Mouse (Mus musculus) ES-E14 (cell line): ENCODE measurements around the gene Ksr2. TPM values are rescaled to one million over a fixed set of nuclear protein-coding genes. Genes with fewer than 3 reads are reported as not detected.
A peak's percentile ranks its signal among the peaks of the same experiment; 100 is the strongest.

ENCODE experiments used
- DNase-seq: peaks from one replicate; pipeline ENCODE4 v3.0.0-alpha.2; 2013; ENCODE audit warnings: low read depth, low spot score
- H3K27ac ChIP-seq: 2 replicates; pipeline ENCODE4 v1.5.1; 2012; ENCODE audit warnings: low read depth, mild to moderate bottlenecking, low read length, moderate library complexity, mixed read lengths; ENCODE audit not compliant: poor library complexity, insufficient read depth, severe bottlenecking
- H3K36me3 ChIP-seq: 2 replicates; pipeline ENCODE4 v1.6.1; 2012; ENCODE audit warnings: mild to moderate bottlenecking, low read length, moderate library complexity, mixed read lengths; ENCODE audit not compliant: control insufficient read depth, poor library complexity, insufficient read depth, severe bottlenecking
- H3K4me1 ChIP-seq, 2 experiments: fragments of 150-350 bp in 1 of 2; sonication (generic) in 1 of 2; 2 replicates each; pipeline ENCODE4 v1.6.1; 2012; ENCODE audit warnings: low read length in 2 of 2, mild to moderate bottlenecking in 1 of 2, mixed read lengths in 1 of 2; ENCODE audit not compliant: control insufficient read depth in 2 of 2, insufficient read depth in 2 of 2, poor library complexity in 1 of 2
- H3K4me3 ChIP-seq, 2 experiments: fragments of 150-350 bp in 1 of 2; sonication (generic) in 1 of 2; 2 replicates each; pipeline ENCODE4 v1.5.1; 2012; ENCODE audit warnings: low read length in 2 of 2, low read depth in 1 of 2, mild to moderate bottlenecking in 1 of 2, mixed read lengths in 1 of 2; ENCODE audit not compliant: insufficient read depth in 1 of 2, poor library complexity in 1 of 2, severe bottlenecking in 1 of 2
- H3K9ac ChIP-seq: 2 replicates; pipeline ENCODE4 v1.6.1; 2012; ENCODE audit warnings: low read depth, mild to moderate bottlenecking, low read length, mixed read lengths; ENCODE audit not compliant: poor library complexity, insufficient read depth, severe bottlenecking
- H3K9me3 ChIP-seq: fragments of 150-350 bp; sonication (generic); 2 replicates; pipeline ENCODE4 v1.6.1; 2012; ENCODE audit warnings: low read depth, mild to moderate bottlenecking, low read length; ENCODE audit not compliant: control insufficient read depth, insufficient read depth
- CHD2 ChIP-seq: IDR thresholded peaks from 2 replicates; pipeline ENCODE4 v1.6.1; 2014; ENCODE audit warnings: mild to moderate bottlenecking, low read depth, low read length, inconsistent platforms
- HCFC1 ChIP-seq: IDR thresholded peaks from 2 replicates; pipeline ENCODE4 v1.6.1; 2012; ENCODE audit warnings: low read length, inconsistent platforms, borderline replicate concordance; ENCODE audit not compliant: insufficient read depth
- MAFK ChIP-seq: IDR thresholded peaks from 2 replicates; pipeline ENCODE4 v1.6.1; 2014; ENCODE audit warnings: mild to moderate bottlenecking, low read depth, low read length, inconsistent platforms; ENCODE audit not compliant: insufficient read depth
- ZC3H11A ChIP-seq: IDR thresholded peaks from 2 replicates; pipeline ENCODE4 v1.6.1; 2012; ENCODE audit warnings: low read depth, mild to moderate bottlenecking, inconsistent platforms, low read length, borderline replicate concordance
- ZNF384 ChIP-seq: IDR thresholded peaks from 2 replicates; pipeline ENCODE4 v1.6.1; 2012; ENCODE audit warnings: low read depth, low read length, inconsistent platforms
- in situ Hi-C, 2 experiments: fragments of 600-800 bp; cut with MboI; formaldehyde crosslinking; loops; one replicate each; pipeline ENCODE4 v1.15.1; 2025; ENCODE audit warnings: low sequenced_read_pairs in 2 of 2, inconsistent platforms in 1 of 2; ENCODE audit not compliant: unreplicated experiment in 2 of 2
- total RNA-seq: library from RNA; depleted of rRNA; stranded (reverse); fragments of 300-350 nt; gene quantifications from 2 replicates; pipeline ENCODE4 v1.2.3, GENCODE M21; 2012

Ksr2 gene
- total RNA-seq, 1 experiment, result 0.67 TPM

GRCm38 (mm10) chr5:117390895-117391294, 22.9 kb upstream of the Ksr2 start:
- Histone ChIP-seq H3K4me3 (no peak overlapping the region), H3K9ac (no peak overlapping the region), H3K27ac (no peak overlapping the region), H3K9me3 (peaks cover 9% of the 10 kb centered on the region), H3K4me1 (peaks cover 8 to 12% of the 10 kb centered on the region in 2 experiments), H3K36me3 (peaks cover 16% of the 10 kb centered on the region)
- in situ Hi-C loops, result no loop called here
- DNase-seq, result no peak
- TF ChIP-seq ZC3H11A, result no peak
- no peak for TF ChIP-seq ZNF384
- TF ChIP-seq MAFK, result no peak
- TF ChIP-seq CHD2, result no peak
- no peak for TF ChIP-seq HCFC1

GRCm38 (mm10) chr5:117395834-117396233, 18.0 kb upstream of the Ksr2 start:
- TF ChIP-seq ZNF384 (no peak), HCFC1 (no peak), ZC3H11A (no peak), CHD2 (no peak), MAFK (no peak)
- Histone ChIP-seq H3K27ac (peak overlapping the region; percentile 99), H3K4me1 (peaks cover 0 to 15% of the 10 kb centered on the region in 2 experiments; a peak in 3 of 4 replicates), H3K4me3 (no peak overlapping the region), H3K9ac (peak overlapping the region; percentile 49), H3K9me3 (peaks cover 9% of the 10 kb centered on the region), H3K36me3 (peaks cover 2% of the 10 kb centered on the region; the same call in 1 of the 2 replicates)
- in situ Hi-C loops, result no loop called here
- no peak for DNase-seq

DNA sequence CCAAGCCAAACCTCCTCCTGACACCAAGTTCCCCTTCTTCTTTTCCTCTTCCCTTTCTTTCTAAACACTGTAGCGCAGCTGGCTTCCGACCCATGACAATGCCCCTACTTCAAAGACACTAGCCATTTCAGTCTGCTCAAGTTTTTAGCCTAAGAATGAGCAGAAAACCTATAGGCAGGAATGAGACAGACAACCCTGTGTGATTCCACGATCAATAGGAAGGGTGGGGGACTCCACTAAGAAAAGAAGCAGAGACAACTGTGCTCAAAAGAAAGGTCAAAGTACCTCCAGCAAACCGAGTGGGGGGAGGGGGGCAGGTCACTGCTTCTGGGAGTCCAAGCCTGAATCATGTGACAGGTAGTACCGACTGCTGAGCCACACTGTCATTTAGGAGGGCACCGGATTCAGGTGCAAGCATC, 17.2 kb upstream of the Ksr2 start:
- in situ Hi-C loops, result no loop called here
- Histone ChIP-seq H3K36me3 (peaks cover 2% of the 10 kb centered on the region; the same call in 1 of the 2 replicates), H3K27ac (peak overlapping the region; percentile 99), H3K9me3 (peaks cover 8% of the 10 kb centered on the region), H3K9ac (no peak overlapping the region; the same call in 1 of the 2 replicates), H3K4me3 (peak overlapping the region in 1 of 2 experiments; percentile 42; a peak in 1 of 4 replicates), H3K4me1 (peaks cover 0 to 16% of the 10 kb centered on the region in 2 experiments)
- DNase-seq, result peak; percentile 95
- no peak for TF ChIP-seq ZNF384
- TF ChIP-seq CHD2, result peak; percentile 66; the same call in 1 of the 2 replicates

DNA sequence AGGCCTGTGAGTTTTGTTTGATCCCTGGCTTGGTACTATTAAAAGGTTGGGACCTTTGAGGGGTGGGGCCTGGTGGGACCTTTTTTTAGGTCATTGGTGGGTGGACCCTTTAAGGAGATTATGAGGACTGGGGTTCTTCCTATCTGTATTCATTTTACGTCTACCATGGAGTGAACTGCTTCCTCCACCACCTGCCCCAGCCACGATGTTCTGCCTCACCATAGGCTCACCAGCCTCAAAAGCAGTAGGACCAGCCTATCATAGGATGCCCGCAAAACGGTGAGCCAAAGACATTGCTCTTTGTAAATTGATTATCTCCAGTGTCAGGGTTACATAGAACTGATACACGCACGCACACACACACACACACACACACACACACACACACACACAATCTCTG, 16.4 kb upstream of the Ksr2 start:
- Histone ChIP-seq H3K9ac (peak overlapping the region; percentile 52; the same call in 1 of the 2 replicates), H3K4me1 (peaks cover 4 to 17% of the 10 kb centered on the region in 2 experiments), H3K27ac (peak overlapping the region; percentile 95), H3K9me3 (peaks cover 8% of the 10 kb centered on the region), H3K36me3 (peaks cover 2% of the 10 kb centered on the region; the same call in 1 of the 2 replicates), H3K4me3 (peak overlapping the region; percentile 1 to 42; a peak in 3 of 4 replicates)
- no peak for DNase-seq
- TF ChIP-seq ZNF384, result no peak
- no peak for TF ChIP-seq CHD2
- TF ChIP-seq MAFK, result no peak
- no peak for TF ChIP-seq ZC3H11A
- no peak for TF ChIP-seq HCFC1
- in situ Hi-C loops, result no loop called here

- Histone ChIP-seq H3K27ac (peak overlapping the region; percentile 95), H3K36me3 (no peaks in the 10 kb centered on the region; the same call in 1 of the 2 replicates), H3K4me1 (peaks cover 8 to 22% of the 10 kb centered on the region in 2 experiments)
These were observed 15.7 kb upstream of the Ksr2 start for GRCm38 (mm10) chr5:117398007-117398550.

More at GRCm38 (mm10) chr5:117398007-117398550, 15.7 kb upstream of the Ksr2 start:
- peak overlapping the region; percentile 72; the same call in 1 of the 2 replicates for H3K9ac ChIP-seq
- no peak for TF ChIP-seq HCFC1
- no peak for TF ChIP-seq CHD2
- no peak for TF ChIP-seq ZNF384
- TF ChIP-seq MAFK, result no peak
- TF ChIP-seq ZC3H11A, result no peak
- in situ Hi-C loops, result no loop called here
- peaks cover 8% of the 10 kb centered on the region for H3K9me3 ChIP-seq
- H3K4me3 ChIP-seq, result peak overlapping the region; percentile 15 to 42
- no peak for DNase-seq
